Mouse (Mus musculus): ENCODE measurements around the gene Otop1. TPM values are rescaled to one million over a fixed set of nuclear protein-coding genes. Genes with fewer than 3 reads are reported as not detected.

The Otop1 gene
- polyA plus RNA-seq (2012; rRNA removed) = 0.24 and 0.32 TPM in 2 replicates

- no peak for DNase-seq (ENCODE audit: extremely low spot score in 1 of 2, low spot score in 1 of 2)
These were observed at the start of gene Otop1 for GRCm38 (mm10) chr5:38275771-38276170. TSS of gene Otop1 (plus strand) at chr5:38275972.

DNA sequence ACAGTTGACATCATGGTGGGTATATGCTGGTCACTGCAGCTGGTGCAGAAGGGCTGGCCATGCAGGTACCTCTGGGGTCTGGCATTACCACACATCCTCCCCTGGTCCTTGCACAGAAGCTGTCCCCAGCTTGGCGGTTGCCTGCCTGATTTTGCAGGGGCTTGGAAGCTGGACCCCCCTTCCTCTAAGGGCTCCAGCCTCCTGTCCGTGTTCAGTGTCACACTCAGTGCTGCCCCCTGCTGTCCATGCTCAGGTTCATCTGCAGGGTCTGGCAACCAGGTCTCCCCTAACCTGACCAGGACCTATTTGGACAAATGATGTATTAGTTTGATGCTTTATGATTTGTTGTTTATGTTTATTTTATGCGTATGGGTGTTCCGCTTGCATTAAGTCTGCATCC is 40.4 kb upstream of the Otop1 start:
- DNase-seq (ENCODE audit: extremely low spot score in 1 of 2, low spot score in 1 of 2) = peak in 1 of 2 experiments; percentile 54

DNA sequence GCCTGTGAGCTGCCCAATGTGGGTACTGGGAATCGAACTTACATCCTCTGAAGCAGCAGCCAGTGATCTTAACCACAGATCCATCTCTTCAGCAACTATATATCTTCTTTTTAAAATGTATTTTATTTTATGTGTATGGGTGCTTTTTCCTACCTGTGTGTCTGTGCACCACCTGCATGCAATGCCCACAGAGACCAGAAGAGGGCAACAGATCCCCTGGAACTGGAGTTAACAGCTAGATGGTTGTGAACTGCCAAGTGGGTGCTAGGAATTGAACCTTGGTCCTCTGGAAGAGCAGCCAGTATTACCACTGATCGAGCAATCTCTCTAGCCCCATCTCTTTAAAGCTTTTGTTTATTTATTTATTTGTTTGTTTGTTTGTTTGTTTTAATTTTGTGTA is 39.1 kb upstream of the Otop1 start:
- no peak for DNase-seq (ENCODE audit: extremely low spot score in 1 of 2, low spot score in 1 of 2)

- DNase-seq (ENCODE audit: extremely low spot score in 1 of 2, low spot score in 1 of 2) = no peak
These were observed 34.9 kb upstream of the Otop1 start for GRCm38 (mm10) chr5:38240727-38241472.

GRCm38 (mm10) chr5:38241473-38241834 is 34.3 kb upstream of the Otop1 start:
- no peak for DNase-seq (ENCODE audit: extremely low spot score in 1 of 2, low spot score in 1 of 2)

- DNase-seq (ENCODE audit: extremely low spot score in 1 of 2, low spot score in 1 of 2) = no peak
These were observed 33.8 kb upstream of the Otop1 start for GRCm38 (mm10) chr5:38241966-38242365.

DNA sequence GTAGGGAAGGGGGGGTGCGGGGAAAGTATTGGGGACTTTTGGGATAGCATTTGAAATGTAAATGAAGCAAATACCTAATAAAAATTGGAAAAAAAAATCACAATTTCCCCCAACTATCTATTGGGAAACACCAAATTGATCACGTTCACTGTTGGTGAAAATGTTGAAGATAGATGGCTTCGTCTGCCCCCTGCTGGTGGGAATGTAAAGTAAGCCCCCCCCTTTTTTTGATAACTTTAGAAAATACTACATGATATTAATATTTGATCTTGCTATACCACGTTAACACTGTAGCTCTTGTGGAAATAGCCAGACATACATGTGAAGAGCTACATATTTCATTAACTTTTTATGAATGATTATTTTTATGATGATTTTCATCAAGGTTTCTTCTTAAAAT is 20.6 kb upstream of the Otop1 start:
- DNase-seq (ENCODE audit: extremely low spot score in 1 of 2, low spot score in 1 of 2) = no peak

- DNase-seq (ENCODE audit: extremely low spot score in 1 of 2, low spot score in 1 of 2) = no peak
These were observed 20.1 kb upstream of the Otop1 start for GRCm38 (mm10) chr5:38255644-38256043.

DNA sequence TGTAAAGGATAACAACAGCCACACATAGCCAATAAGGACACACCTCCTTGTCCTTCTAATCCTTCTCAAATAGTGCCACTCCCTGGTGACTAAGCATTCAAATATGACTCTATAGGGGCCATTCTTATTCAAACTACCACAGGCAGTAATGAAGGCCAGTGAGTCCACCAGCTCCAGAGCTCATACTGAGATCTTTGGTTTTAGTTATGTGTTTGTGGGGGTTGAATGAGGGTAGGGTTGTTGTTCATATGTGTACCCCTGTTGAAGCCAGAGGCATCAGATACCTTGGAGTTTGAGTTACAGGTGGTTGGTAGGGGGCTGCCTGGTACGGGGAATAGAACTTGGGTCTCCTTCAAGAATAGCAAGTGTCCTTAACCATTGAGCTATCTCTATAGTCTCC is 19.2 kb upstream of the Otop1 start:
- no peak for DNase-seq (ENCODE audit: extremely low spot score in 1 of 2, low spot score in 1 of 2)

DNA sequence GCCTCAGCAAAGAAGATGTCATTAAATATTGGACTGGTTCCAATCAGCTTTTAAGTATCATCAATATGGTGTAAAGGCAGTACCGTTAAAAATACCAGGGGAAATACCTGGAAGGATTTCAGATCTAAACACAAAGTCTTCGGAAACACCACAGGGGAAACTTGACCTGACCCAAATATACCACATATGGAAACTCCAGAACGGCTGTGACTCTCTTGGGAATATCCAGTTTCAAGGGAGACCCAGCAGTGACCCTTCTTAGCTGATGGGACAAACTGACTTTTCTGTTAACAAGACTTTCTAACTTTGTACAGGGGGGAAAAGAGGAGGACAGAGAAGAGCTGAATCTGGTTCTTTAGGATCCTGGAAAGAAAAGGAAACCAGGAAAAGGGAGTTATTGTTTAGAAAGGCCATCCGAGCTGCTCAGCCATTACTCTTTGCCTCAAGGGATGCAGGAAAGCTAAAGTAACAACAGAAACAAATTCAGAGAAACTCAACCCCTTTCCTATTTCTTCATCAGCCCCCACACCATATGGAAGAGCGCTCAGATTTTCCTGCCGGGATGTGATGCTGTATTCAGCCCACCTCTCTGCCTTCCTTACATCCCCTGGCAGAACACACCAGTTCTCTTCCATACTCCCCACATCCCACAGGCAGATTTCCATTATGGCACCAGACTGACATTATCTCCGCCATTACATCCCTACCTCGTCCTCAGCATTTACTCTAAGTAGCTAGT is 17.6 kb upstream of the Otop1 start:
- peak in 1 of 2 experiments; percentile 47 for DNase-seq (ENCODE audit: extremely low spot score in 1 of 2, low spot score in 1 of 2)

- DNase-seq (ENCODE audit: extremely low spot score in 1 of 2, low spot score in 1 of 2) = no peak
These were observed 17.0 kb upstream of the Otop1 start for GRCm38 (mm10) chr5:38258773-38259146.

DNA sequence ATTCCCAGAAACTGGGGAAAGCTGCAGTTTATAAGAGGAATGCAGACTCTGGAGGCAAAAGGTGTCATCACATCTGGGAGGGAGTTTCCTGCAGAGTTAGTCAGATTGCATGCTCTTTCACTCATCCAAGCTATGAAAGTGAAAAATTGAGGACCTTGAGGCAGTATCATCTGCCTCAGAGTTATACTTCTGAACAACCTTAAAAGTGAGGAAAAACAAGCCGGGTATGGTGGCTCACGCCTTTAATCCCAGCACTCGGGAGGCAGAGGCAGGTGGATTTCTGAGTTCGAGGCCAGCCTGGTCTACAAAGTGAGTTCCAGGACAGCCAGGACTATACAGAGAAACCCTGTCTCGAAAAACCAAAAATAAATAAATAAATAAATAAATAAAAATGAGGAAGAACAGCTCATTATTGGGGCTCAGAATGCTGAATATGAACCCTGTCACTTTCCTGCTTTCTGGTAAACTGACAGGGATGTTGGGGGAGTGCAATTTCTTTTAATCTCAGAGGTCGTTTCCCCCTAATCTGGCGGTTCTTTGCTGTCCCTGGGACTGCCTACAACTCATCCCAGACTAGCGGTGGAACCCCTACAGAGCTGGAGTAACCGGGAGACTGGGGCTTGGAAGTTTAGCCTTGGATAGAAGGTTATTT is 16.2 kb upstream of the Otop1 start:
- no peak for DNase-seq (ENCODE audit: extremely low spot score in 1 of 2, low spot score in 1 of 2)

DNA sequence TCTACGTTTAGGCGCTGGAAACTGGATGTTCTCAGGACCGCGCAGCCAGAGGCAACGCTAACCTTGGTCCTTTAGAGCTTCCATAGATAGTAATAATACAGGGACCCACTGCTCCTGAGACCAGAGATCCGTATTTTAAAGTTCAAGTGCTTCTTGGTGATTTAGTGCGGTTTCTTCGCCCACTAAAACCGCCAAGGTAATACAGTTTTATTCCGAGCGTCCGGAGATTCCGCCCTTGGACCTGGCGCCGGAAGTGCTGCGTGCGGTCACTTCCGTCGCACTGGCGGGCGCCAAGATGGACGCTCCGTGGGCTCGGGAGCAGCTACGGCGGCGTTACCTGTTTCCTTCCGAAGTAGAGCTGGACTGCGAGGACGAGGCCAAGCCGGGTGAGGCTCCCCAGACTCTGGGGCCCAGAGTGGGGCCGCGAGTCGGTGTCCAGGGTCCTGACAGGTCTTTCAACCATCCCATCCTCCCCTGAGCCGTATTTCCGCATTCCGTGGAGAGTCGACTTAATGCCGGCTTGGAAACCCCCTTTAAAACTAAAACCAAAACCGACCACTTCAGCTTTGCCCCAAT is 15.6 kb upstream of the Otop1 start, which contains the start of gene Tmem128:
Tmem128 (plus strand) TSS at position 79 of the 576 bp plus-strand sequence.
- DNase-seq (ENCODE audit: extremely low spot score in 1 of 2, low spot score in 1 of 2) = peak; percentile 8 to 71

- DNase-seq (ENCODE audit: extremely low spot score in 1 of 2, low spot score in 1 of 2) = no peak
These were observed 4.8 kb upstream of the Otop1 start for GRCm38 (mm10) chr5:38270942-38271341.

DNA sequence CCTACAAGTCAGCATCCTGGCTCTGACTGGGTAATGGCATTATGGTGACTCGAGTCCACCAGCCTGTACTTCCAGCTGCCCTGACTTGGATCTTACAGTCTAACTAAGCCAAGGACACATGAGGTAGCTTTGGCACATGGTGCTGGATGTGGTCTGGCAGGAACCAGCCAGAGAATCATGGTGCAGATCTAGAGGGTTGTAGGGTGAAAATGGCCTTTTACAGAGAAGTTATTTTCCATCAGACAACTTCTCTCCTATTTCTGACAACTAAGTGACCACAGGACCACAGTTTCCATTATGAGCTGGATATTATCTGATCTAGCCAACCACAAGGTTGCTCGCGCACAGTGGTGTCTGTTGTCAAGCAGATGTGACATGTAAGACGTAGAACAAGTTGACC is 1.9 kb upstream of the Otop1 start:
- DNase-seq (ENCODE audit: extremely low spot score in 1 of 2, low spot score in 1 of 2) = no peak

DNA sequence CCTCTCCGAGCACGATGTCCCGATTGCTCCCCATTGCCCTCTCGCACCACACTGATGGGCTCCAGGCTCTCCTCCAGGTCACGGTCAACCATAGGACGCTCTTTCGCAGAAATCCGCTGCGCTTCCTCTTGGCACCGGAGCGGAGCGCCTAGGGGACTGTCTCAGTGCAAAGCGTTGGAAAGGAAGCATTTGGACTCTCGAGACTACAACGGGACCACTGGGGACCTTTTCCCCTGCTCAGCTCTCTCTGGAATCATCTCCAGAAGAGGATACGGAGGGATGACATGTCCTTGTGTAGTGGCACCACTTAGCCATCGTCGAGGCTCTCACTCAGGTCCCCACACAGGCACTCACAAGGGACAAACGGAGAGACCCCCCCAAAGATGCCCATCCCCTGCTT is 679 bp downstream of the Otop1 start:
- no peak for DNase-seq (ENCODE audit: extremely low spot score in 1 of 2, low spot score in 1 of 2)

- no peak for DNase-seq (ENCODE audit: extremely low spot score in 1 of 2, low spot score in 1 of 2)
These were observed 1.5 kb downstream of the Otop1 start for GRCm38 (mm10) chr5:38277098-38277866.

- DNase-seq (ENCODE audit: extremely low spot score in 1 of 2, low spot score in 1 of 2) = no peak
These were observed 2.3 kb downstream of the Otop1 start for GRCm38 (mm10) chr5:38277936-38278600.

DNA sequence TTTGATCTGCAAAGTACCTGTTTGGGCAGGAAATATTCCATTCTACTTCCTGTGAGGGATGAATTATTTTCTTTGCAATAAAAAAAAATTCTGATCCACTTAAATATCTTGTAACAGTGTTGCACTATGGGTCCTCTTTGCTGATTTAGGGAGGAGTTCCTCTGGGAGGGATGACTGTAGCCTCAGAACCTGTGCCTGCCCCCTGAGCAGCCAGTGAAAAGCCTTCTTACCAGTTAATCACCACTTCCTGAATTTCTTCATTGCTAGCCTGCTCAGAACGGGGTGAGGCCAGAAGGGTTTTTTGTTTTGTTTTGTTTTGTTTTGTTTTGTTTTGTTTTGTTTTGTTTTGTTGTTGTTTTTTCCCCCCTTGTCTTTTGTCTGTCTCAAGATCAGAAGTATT is 4.3 kb downstream of the Otop1 start:
- DNase-seq (ENCODE audit: extremely low spot score in 1 of 2, low spot score in 1 of 2) = no peak

DNA sequence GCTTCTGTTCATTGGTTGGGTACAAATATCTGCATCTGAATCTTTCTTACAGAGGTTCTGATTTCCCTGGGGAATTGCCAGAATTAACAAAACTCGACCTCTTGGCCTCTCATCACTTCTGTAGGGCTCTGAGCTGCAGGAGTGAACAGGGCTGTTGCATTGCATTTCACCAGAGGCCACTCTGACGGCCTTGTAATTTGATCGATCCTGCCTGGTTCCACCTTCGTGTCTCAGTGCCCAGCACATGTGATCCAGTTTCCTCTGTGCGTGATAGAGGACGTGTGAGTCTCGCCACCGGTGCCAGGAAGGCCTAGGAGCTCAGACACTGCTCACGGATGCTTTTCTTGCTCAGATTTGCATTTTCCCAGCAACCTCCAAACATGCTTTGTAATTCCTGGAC is 10.0 kb downstream of the Otop1 start:
- DNase-seq (ENCODE audit: extremely low spot score in 1 of 2, low spot score in 1 of 2) = no peak
